Mouse (Mus musculus) C2C12 (cell line): Measurements from ENCODE around the gene Prss12.

Experiments
- CEBPB ChIP-seq: IDR thresholded peaks from one replicate; pipeline ENCODE4 v1.6.1; 2011; ENCODE audit warnings: low read depth, mild to moderate bottlenecking, control low read depth, moderate library complexity
- CTCF ChIP-seq: IDR thresholded peaks from one replicate; pipeline ENCODE4 v1.5.1; 2011; ENCODE audit not compliant: control insufficient read depth, insufficient read depth, insufficient read length
- FOSL1 ChIP-seq: IDR thresholded peaks from one replicate; pipeline ENCODE4 v1.8.0; 2011; ENCODE audit warnings: mild to moderate bottlenecking, low read length; ENCODE audit not compliant: poor library complexity, insufficient read depth, severe bottlenecking
- MAX ChIP-seq: IDR thresholded peaks from one replicate; pipeline ENCODE4 v1.6.1; 2011; ENCODE audit warnings: mild to moderate bottlenecking, control low read depth
- MYOD1 ChIP-seq: IDR thresholded peaks from one replicate; pipeline ENCODE4 v1.6.1; 2011; ENCODE audit warnings: low read depth; ENCODE audit not compliant: control insufficient read depth, insufficient read length
- MYOG ChIP-seq: IDR thresholded peaks from one replicate; pipeline ENCODE4 v1.6.1; 2011; ENCODE audit not compliant: control insufficient read depth, insufficient read length; ENCODE audit errors: extremely low read depth
- USF1 ChIP-seq: IDR thresholded peaks from one replicate; pipeline ENCODE4 v1.6.1; 2011; ENCODE audit warnings: low read depth, mild to moderate bottlenecking, control low read depth, moderate library complexity

DNA sequence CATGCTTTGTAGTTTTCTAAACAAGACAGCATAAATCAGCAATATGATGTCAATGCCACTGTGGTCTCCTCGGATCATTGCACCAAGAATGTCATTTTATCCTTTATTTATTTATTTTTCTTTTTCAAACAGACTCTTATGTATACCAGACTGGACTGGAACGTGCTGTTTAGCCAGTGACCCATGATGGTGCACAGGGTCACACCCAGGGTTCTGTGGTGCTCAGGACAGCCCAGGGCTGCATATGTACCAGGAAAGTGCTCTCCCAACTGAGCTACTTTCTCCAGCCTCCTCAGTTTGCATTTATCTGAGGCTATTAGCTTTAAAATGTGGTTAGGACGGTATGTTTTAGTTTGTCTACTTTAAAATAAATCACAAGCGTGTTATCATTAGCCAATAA lies 18.7 kb upstream of the Prss12 start:
- no peak for TF ChIP-seq MYOD1
- no peak for TF ChIP-seq CTCF
- TF ChIP-seq USF1 = no peak
- TF ChIP-seq MAX = no peak
- no peak for TF ChIP-seq CEBPB
- TF ChIP-seq MYOG = no peak
- TF ChIP-seq FOSL1 = no peak
